Mouse (Mus musculus) lung, postnatal 0 days (tissue): ENCODE measurements at regions not wholly inside any gene's neighbourhood (a gene's known extent, or its start where the extent isn't known, plus 50 kb on each side); places are given as distances from the start of the nearest gene placed in this dataset.

ENCODE experiments used
- CTCF ChIP-seq: IDR thresholded peaks from 2 replicates; pipeline ENCODE4 v1.5.1; 2016; ENCODE audit warnings: antibody characterized with exemption, mild to moderate bottlenecking
- EP300 ChIP-seq: IDR thresholded peaks from 2 replicates; pipeline ENCODE4 v1.6.1; 2016; ENCODE audit warnings: antibody characterized with exemption, mild to moderate bottlenecking, control low read depth

DNA sequence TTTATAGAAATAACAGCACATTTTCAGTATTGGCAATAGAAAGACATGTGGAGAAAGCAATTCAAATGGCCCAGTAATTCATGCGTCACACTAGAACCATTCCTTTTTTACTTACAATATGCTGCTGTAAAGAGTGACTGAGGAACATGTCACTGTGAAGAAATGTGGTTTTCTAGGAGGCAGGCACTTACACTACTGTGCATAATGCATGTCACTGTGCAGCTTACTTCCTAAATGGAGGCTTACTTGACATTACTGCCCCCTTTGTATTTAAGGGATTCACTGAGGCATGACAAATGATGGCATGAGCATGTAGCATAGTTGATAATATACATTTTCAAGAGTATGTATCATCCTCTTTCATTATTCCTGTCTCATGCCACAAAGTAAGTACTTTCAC, 846.9 kb upstream of the Slitrk1 start:
- TF ChIP-seq CTCF = no peak
- no peak for TF ChIP-seq EP300
